Mouse (Mus musculus): Measurements from ENCODE around the gene Slc15a3.

DNA sequence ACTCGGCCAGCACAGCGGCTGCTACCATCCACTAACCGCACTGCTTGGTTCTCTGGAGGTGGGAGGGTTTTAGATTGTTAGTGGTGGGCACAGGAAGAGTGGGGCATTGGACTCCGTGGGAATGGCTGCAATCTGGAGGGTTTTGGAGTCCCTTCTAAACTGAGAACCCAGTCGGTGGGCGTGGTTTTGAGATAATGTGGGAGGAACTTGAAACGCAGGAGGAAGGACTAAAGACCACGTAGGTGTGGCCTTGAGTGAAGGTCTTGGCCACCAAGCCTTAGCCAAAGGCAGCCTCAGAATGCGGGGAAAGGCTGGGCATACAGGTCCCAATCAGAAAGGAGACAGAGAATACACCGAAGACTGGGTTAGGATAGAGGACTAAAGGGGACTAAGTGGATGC is 41.0 kb upstream of the Slc15a3 start:
- TF ChIP-seq CTCF (IDR thresholded peaks at IDR 0.05; ENCODE audit: insufficient read depth, low read length) (no peak), POLR2A (IDR thresholded peaks at IDR 0.05; ENCODE audit: borderline replicate concordance, extremely low read depth, low read depth, low read length) (no peak)
